Mouse (Mus musculus) retina, postnatal 1 day (tissue): Measurements from ENCODE around the gene Gba2.
A peak's percentile ranks its signal among the peaks of the same experiment; 100 is the strongest.

Experiments used
- DNase-seq: peaks from one replicate; pipeline ENCODE4 v3.0.0-alpha.2; 2012

Gene Gba2

DNA sequence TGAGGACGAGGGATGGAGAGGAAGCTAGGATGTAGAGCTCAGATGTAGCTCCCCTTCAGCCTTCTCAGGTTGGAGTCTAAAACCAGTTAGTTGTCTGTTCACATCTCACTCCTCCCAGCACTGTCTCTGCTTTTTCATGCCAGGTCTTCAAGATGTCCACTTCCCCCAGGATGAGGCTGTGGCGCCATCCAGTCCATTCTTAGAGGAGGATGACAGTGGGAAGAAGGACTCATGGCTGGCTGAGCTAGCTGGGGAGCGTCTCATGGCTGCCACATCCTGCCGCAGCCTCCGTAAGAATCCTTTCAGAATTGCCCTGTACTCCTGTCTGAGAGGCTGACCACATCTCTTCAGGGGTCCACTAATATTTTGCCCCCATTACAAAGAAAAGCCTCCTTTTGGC is 2.0 kb upstream of the Gba2 start:
- DNase-seq = no peak

DNA sequence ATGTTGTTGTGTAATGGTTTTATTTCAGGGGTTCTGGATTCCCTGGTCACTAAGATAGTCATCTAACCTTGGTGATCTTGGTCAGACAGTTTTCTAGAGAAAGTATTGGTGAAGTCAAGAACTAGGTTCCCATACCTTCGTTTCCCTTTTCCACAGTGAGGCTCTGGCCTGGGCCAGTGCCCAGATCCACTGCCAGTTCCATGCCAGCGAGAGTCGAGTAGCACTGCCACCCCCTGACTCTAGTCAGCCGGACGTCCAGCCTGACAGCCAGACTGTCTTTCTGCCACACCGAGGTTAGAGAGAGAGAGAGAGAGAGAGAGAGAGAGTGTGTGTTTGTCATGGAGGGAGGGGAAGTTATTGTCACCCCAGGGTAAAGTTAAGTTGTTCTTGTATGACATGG is 1.1 kb upstream of the Gba2 start:
- no peak for DNase-seq

DNA sequence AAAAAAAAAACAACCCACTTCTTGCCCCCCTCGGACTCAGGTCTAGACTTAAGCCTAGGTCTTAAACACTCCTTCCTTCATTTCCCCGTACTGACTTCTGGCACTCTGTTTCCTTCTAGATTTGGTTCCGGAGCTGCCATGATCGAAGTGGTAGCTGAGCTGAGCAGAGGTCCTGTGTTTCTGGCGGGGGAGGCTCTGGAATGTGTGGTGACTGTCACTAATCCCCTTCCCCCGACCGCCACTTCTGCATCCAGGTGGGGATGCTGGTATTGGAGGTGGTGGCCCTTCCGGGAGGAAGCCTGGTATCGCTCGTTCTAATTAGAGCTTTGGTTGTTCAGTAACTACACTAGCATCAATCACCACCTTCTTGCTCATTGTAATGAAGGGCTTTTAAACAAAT is 583 bp upstream of the Gba2 start:
- DNase-seq = no peak

DNA sequence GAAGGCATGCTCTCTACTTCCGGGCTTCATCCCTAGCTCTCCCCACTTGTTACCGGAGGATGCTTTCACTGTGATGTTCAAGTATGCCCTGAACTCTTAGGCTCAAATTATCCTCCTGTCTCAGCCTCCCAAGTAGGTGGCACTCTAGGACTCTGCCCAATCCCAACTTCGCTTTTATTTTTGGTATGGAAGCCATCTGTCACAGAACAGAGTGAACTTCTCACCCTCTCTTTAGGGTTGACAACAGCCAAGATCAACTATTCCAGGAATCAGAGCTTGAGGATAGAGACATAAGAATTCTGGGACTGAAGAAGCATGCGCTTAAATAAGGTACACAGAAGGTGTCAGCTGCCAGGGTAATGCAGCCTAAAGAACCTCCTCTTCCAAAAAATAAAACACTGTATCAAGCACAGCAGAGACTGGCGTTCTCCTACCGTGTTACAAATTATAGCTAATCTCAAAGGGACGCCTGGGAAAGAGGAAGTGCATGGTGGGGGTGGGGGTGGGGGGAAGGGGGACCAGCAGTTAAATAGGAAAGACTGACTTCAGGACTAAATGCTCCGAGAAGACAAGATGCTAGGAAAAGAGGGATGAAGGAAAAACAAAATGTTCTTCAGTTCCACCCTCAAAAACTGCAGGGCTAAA is 1.3 kb downstream of the Gba2 start:
- DNase-seq = no peak

DNA sequence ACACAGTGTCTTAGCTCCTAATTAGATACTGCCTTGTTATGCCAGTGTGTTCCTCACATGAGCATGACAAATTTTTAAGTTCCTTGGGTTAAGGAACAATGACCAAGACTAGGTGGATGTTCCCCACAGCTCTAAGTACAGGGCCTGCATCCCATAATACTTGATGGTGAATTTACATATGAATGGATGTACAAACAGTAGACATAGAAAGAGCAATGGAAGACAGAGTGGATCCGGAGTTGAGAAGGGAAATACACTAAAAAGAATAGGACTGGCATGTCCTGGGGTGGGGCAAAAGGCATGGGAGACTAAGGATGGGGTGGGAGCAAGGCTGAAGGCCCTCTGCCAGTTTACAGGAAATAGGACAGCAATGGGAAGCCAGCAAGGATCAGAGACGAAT is 3.3 kb downstream of the Gba2 start:
- no peak for DNase-seq

DNA sequence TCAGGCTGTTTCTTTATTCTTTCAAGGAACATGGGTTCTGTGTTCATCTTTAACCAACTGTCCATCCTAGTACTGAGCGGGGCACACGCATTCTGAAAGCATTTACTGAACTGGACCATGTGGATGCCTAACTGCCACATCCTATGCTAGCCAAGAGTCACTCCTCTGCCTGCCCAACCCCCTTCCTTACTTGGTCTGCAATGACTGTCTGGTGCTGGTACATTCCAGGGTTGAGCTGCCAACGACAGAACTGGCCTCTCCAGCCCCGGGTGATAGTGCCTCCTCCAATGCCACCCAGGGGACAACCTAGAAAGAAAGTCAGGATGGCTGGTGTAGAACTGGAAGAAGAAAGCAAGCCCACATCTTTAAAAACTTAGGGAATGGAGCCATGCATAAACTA is 5.1 kb downstream of the Gba2 start:
- no peak for DNase-seq

DNA sequence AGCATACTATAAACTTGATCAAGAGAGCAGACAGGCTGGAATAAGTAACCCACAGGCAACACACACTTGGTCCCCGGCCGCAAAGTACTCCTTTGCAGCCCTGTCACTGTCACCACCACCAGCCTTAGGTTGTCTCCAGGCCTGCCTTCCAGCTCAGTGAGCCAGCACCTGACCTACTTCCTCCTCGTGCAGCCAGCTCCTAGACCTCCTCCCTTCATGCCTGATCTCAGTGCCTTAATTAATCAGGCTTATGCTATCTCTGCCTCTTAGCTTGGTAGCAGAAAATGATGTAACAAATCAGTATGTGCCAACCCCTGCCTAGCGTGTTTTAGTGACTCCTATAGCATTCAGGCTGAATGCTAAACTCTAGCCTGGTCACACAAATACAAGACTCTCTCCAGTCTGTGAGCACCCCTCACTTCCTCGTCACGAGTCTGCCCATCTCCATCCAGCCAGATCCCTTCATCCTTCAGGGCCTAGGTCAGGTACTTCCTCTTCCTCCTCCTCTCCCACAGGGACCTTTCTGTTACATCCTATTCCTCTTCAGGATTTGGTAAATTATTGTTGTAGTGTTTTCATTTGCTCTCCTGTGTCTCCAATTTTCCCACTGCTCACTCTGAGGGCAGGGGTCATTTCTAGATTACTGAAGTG is 7.2 kb downstream of the Gba2 start:
- DNase-seq = peak; percentile 49

DNA sequence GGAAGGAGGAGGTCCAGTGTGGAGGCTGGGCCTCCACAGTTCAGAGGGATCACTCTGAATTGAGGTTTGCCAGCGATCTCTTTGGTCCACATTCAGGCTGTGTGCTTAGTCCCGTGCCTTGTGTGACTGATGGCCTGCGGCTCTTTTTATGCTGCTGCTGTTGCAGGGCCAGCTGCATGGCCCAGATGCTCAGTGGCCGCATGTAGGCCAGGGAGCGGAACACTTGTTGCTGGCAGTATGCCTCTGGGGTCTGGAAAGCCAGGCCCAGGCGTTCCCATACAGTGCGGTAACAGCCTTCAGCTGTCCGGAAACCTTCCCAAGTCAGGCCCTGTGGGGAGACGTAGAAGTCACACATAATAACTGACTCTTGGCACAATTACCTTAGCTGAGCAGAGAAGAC is 11.5 kb downstream of the Gba2 start:
- DNase-seq = peak; percentile 17

DNA sequence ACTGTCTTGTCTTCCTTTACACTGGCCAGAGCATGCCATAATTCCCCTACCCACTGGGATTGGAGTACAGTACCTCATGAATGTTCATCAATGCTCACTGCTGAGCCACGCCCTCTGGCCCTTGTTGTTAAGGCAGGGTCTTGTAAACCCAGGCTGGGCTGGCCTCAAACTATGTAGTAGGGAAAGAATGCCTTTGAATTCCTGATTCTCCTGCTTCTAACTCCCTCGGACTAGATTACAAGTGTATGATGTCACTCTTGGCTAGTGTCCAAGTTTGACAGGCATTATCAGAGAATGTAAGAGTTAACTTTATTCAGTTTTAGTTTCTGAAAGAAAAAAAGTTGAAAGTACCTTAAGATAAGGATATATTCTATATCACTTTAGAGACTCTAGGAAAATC is 14.4 kb downstream of the Gba2 start:
- DNase-seq = peak; percentile 48

DNA sequence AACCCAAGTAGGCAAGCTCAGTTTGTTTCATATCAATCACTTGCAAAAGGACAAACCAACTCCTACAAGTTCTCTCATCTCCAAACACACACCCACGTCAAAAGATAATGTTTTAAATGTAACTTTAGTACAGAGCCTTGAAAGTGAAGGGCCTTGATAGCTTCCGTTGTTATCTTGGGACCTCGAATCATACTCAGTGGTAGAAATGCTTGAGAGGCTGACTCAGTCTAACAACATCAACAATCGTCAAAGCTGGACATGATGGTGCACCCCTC is 15.1 kb downstream of the Gba2 start:
- DNase-seq = no peak

DNA sequence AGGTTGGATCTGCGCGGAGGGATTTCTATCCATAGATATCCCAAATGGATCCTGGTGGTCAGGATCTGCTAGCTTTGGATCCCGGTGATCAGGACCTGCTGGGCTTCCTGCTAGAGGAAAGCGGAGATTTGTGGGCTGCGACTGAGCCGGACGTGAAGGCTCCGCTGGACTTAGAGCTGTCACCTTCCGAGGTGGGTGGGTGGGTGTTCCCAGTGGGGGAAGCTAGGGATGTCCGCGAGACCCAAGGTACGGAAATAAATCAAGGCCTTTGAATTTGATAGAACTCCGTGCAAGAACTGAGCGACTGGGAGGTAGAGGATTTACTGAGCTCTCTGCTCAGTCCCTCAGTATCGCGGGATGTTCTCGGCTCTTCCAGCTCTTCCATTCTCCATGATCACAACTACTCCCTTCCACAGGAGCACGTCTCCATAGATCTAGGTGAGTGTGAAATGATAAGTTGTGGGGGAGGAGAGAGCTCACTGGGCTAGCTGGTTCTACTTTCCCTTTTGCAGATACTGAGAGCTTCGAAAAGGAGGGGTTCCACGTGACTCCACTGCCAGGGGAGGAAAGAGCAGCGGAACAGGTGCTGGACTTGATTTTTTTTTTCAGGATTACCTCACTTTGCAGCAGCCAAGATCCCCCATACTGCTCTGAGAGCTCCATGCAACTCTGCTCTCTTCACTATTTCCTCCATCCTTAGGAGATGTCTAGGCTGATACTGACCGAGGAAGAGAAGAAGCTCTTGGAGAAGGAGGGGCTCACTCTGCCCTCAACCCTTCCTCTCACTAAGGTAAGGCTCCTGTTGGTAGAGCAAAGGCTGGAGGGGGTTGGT is 15.7 kb downstream of the Gba2 start:
- no peak for DNase-seq

DNA sequence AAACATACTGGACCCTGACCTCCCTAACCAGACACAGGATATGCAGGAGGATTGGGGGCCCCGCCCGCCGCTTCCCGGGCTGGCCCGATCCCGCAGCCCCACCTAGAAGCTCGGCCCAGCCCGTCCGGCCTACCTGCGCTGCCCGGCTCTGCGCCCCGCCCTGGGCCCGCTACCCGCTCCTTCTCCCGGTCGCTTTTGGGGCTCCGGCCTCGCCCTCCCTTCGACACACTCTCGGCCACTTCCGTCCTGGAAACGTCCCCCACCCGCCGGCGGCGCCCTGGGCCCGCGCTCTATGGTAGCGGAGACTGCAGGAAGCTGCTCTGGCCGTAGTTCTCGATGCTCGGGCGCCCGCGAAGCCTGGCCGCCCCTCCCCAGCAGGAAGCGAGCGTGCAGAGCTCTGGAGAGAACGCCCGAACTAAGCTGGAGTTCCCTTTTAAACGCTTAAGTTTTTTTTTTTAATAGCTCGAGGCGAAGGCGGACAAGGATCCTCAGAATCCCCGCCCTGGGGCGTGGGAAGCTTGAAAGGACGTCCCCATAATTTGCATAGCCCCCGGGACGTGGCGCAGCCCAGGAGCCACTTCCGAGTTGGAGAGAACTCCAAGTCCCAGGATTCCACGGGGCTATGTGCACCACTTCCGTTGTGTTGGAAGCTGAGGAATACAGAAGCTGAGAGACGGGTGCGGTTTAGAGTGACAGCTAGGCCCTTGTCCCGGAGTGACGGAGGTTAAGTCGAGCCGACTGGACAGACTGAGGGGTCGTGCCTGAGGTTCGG is 16.5 kb downstream of the Gba2 start, which contains the start of the genes Creb3 and Tln1:
TSS of gene Creb3 (plus strand) at position 336 of the 772 bp plus-strand sequence.
TSS of gene Tln1 (minus strand) at position 695 of the 772 bp plus-strand sequence.
- peak; percentile 98 for DNase-seq

DNA sequence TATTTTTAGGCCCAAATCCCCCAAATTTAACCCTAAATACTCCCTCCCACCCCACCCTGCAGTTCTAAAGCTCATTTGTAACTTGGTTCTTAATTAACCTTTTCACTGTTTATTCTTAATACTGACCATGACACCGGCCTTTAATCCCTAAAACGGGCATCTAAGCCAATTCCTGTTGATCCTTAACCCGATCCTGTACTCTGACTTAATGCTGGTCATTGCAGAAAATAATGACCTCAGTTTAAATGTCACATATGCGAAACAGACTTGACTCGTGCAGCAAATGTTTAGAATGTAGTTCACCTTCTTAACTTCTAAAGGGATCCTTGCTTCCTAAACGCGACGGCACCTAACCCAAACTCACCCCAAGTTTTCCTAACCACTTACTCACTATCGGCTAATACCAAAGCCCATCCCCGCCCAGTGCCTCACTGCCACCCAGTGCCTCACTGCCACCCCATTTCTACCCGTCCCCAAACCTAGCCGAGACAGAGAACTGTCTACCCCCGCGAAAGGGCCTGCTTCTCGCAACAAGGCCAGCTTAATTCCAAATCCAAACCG is 17.2 kb downstream of the Gba2 start:
- DNase-seq = no peak

DNA sequence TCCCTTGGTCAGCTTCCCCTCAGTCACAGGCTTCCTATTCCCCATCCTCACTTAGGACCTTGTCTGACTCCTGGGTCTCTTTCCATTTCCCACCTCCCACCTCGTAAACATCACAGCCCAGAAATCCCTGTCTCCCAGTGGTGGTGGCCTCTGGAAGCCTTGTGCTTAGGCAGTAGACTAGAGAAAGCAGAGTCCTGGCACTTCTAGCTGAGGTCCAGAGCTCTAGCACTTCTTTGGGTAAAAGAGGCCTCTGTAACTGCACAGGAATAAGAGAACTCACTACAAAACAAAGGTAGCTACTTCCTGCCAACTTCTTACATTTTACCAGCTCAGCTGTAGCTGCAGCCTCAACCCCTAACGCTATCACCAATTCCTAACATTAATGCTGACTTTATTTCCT is 17.7 kb downstream of the Gba2 start:
- no peak for DNase-seq

DNA sequence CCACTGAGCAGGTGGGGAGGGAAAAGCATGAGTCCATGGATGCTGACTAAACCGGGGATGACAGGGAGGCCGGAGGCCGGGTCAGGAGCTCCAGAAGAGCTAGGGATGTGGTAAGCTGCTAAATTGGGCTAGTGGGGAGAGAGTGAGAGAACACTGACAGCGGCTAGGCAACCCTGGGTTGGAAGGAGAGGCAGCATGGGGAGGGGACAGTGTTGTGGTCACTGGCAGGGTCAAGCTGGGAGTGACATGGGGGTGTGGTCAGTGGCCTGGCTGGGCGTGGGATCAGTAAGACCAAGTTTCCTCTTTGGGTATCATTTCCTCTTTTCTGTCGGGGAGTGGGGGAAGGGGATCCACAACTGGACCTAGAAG is 18.4 kb downstream of the Gba2 start:
- no peak for DNase-seq

DNA sequence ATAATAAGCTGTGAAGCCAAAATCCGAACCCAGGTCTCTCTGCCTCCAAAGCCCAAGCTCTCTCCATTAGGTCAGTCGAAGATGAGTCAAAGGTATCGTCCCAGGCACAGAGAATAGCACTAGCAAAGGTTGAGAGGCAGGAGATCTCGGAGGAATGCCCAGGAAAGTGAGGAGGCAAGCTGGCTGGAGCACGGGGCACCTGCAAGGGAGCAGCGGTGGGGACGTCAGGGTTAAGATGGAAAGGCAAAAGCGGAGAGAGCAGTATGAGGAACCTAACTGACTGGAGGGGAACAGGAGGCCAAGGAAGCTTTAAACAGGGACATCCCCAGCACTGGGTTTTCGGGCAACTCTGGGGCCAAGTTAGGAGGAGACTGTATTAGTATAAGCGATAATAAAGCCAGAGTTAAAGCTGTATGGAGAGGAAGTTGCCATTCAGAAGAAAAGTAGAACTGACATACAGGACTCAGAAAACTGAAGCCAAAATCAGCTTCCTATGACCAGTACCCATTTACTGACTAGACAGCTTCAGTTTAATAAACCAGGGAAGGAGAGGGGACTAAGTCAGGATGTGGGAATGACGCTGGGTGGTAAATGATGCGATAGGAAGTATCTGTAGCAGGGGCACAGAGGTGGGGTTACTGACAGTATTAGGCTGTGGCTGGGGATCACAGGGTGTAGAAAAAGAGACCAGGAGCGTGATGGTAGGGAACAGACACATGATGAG is 19.0 kb downstream of the Gba2 start:
- DNase-seq = no peak

DNA sequence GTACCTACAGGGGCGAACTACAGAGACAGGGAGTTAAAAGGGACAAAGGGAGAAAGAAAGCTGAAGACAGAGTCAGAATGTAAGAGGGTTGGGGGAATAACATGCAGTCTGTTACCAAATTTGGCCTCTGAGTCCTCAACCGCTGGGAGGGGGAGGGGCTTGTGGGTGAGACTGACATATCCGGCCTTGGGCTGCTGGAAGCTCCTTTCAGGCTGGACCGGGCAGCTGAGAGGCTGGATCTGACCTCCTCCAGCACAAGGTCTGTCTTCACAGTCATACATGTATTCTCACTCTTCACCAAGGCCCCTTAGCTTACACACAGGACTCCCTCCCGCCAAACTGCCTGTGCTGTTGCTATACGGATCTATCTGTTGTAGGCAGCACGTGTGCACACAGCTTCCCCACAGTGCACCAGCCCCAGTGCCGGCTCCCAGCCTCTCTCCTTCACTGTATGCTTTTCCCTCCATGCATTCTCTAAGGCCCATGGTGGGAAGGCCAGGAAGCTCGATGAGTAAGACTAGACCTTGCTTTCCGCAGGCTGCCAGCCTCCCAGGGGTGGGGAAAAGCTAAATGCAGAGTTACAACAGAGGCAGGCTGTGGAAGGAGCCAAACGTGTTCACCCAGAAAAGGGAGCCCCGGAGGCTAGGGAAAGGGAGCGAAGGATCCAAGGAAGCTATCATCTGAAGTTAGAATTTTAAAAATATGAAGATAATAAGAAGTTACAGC is 19.9 kb downstream of the Gba2 start:
- DNase-seq = peak; percentile 36

DNA sequence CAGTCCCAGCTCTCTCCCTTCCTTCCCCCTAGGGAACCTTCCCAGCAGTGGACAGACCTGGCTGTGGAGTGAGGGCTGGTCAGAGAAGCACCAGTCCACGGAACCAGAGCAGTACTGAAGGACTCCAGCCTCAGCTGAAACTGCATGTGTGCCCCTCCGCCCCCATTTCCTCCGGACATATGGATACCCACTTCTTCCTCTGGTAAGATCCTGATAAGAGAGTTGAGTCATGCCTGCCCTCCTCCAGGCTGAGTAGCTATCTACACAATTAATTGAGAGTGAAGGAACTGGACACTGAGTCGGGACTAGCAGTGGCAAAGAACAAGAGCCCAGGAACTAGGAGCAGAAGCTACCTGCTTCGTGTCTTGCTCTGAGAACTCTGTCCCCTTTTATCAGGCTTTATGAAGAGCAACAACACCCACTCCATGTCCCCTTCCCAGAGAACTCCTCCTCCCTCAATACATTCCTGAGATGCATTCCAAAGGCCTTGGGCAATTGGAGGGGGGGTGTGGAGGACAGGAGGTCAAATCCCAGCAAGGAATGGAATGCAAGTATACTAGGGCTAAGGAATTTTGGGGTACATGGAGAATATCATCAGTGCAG is 20.5 kb downstream of the Gba2 start:
- peak; percentile 24 for DNase-seq

DNA sequence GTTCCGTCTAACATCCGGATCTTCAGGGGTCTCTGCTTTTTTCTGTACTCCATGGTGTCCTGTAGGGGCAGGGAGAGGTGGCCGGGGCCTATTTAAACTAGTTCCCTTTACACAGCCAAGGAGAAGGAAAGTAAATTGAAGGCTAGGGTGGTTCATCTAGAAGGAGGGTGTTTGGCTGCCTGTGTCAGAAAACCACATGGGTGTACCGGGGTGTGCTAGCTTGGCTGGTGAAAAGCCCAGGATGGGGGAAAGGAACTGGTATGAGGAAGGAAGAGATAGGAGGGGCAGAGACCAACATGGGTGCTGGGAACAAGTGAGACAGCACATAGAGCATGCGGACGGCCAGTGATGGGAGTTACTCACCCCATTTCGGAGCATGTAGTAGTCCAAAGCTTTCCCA is 22.7 kb downstream of the Gba2 start:
- DNase-seq = no peak

DNA sequence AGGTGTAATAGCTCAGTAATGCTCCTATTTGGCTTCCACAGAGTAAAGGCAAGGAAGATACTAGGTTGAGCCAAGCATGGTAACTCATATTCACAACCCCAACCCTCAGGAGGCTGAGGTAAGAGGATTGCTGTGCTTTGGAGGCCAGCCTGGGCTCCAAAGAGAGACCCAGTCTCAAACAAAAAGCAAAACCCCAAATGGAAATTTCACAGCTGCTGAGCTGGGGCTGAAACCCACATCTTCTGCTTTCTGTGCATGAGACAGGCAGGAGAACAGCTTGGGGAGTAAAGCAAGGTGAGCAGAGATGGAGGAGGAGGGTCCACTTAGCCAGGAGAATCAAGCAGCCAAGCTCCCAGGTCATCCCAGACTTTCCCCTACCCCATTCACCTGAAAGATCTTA is 24.8 kb downstream of the Gba2 start:
- DNase-seq = no peak

DNA sequence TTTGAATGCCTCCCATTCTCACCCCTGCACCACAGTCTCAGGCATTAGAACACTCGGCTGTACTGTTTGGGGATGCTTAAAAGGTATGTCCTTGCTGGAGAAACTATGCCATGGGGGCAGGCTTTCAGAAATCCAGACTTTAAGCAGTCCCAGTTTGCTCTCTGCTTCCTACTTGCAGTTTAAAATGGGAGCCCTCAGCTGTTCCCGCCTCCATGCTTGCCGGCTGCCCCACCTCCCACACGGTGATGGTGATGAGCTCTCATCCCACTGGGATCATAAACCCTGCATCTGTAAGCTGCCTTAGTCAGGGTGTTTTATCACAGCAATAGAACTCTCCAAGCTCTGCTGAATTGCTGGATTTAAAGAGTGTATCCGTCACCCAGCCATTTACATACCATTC is 26.2 kb downstream of the Gba2 start:
- DNase-seq = no peak
